Mouse (Mus musculus) erythroblast, adult 5-6 weeks (primary cell): ENCODE measurements around the gene Clec12a. TPM values are rescaled to one million over a fixed set of nuclear protein-coding genes. Genes with fewer than 3 reads are reported as not detected.

Experiments
- total RNA-seq, 2 experiments: library from RNA; stranded (forward) in 1 of 2; stranded (reverse) in 1 of 2; fragments of 150-400 nt in 1 of 2; fragments of 200-764, 138-1000 nt in 1 of 2; gene quantifications; 2 replicates each; pipeline versions ENCODE4 v1.2.3 to v1.2.4; 2015 to 2017; ENCODE audit warnings: low replicate concordance in 2 of 2

Gene Clec12a
- total RNA-seq, 2 experiments from 2014 or later = 116 to 181 TPM

Other genes starting within 250 kb of the Clec12a start
- gene Clec2e, start 241.8 kb upstream of the Clec12a start, total RNA-seq (2015; ENCODE audit: low replicate concordance) = not detected in 2 replicates
- not detected in 2 replicates for gene Clec2e, start 241.8 kb upstream of the Clec12a start, total RNA-seq (2017; ENCODE audit: low replicate concordance)
- 4.2 and 9.0 TPM in 2 replicates for gene Clec2d, start 162.1 kb upstream of the Clec12a start, total RNA-seq (2015; ENCODE audit: low replicate concordance)
- gene Clec2d, start 162.1 kb upstream of the Clec12a start, total RNA-seq (2017; ENCODE audit: low replicate concordance) = 37.6 and 44.3 TPM in 2 replicates
- gene Cd69, start 67.3 kb upstream of the Clec12a start, total RNA-seq (2015; ENCODE audit: low replicate concordance) = 4.2 and 17.3 TPM in 2 replicates
- 2.6 and 3.7 TPM in 2 replicates for gene Cd69, start 67.3 kb upstream of the Clec12a start, total RNA-seq (2017; ENCODE audit: low replicate concordance)
- gene 4922502D21Rik, start 10.9 kb upstream of the Clec12a start, total RNA-seq (2015; ENCODE audit: low replicate concordance) = not detected in 2 replicates
- gene 4922502D21Rik, start 10.9 kb upstream of the Clec12a start, total RNA-seq (2017; ENCODE audit: low replicate concordance) = not detected in 2 replicates
- not detected in 2 replicates for gene Clec12b, start 43.2 kb downstream of the Clec12a start, total RNA-seq (2015; ENCODE audit: low replicate concordance)
- not detected in 2 replicates for gene Clec12b, start 43.2 kb downstream of the Clec12a start, total RNA-seq (2017; ENCODE audit: low replicate concordance)
- 8.6 TPM in 1 of 2 replicates, not detected in the other for gene Clec1b, start 54.6 kb downstream of the Clec12a start, total RNA-seq (2015; ENCODE audit: low replicate concordance)
- 0.56 and 4.3 TPM in 2 replicates for gene Clec1b, start 54.6 kb downstream of the Clec12a start, total RNA-seq (2017; ENCODE audit: low replicate concordance)
- 0.63 TPM in 1 of 2 replicates, not detected in the other for gene Clec9a, start 66.2 kb downstream of the Clec12a start, total RNA-seq (2015; ENCODE audit: low replicate concordance)
- 2.0 and 6.6 TPM in 2 replicates for gene Clec9a, start 66.2 kb downstream of the Clec12a start, total RNA-seq (2017; ENCODE audit: low replicate concordance)
- gene Clec1a, start 109.3 kb downstream of the Clec12a start, total RNA-seq (2015; ENCODE audit: low replicate concordance) = not detected in 2 replicates
- gene Clec1a, start 109.3 kb downstream of the Clec12a start, total RNA-seq (2017; ENCODE audit: low replicate concordance) = 0.17 and 1.1 TPM in 2 replicates
- 6.9 and 13.8 TPM in 2 replicates for gene Olr1, start 164.5 kb downstream of the Clec12a start, total RNA-seq (2015; ENCODE audit: low replicate concordance)
- gene Olr1, start 164.5 kb downstream of the Clec12a start, total RNA-seq (2017; ENCODE audit: low replicate concordance) = 10.0 and 12.6 TPM in 2 replicates
- gene Tmem52b, start 169.9 kb downstream of the Clec12a start, total RNA-seq (2015; ENCODE audit: low replicate concordance) = not detected in 2 replicates
- not detected in 2 replicates for gene Tmem52b, start 169.9 kb downstream of the Clec12a start, total RNA-seq (2017; ENCODE audit: low replicate concordance)
- gene Gabarapl1, start 190.5 kb downstream of the Clec12a start, total RNA-seq (2015; ENCODE audit: low replicate concordance) = 14.0 and 22.6 TPM in 2 replicates
- 31.4 and 36.7 TPM in 2 replicates for gene Gabarapl1, start 190.5 kb downstream of the Clec12a start, total RNA-seq (2017; ENCODE audit: low replicate concordance)
- gene Klre1, start 235.2 kb downstream of the Clec12a start, total RNA-seq (2015; ENCODE audit: low replicate concordance) = not detected in 2 replicates
- 1.1 TPM in 1 of 2 replicates, not detected in the other for gene Klre1, start 235.2 kb downstream of the Clec12a start, total RNA-seq (2017; ENCODE audit: low replicate concordance)
- not detected in 2 replicates for gene Klrd1, start 249.1 kb downstream of the Clec12a start, total RNA-seq (2015; ENCODE audit: low replicate concordance)
- gene Klrd1, start 249.1 kb downstream of the Clec12a start, total RNA-seq (2017; ENCODE audit: low replicate concordance) = 2.4 TPM in 1 of 2 replicates, not detected in the other